Mouse (Mus musculus) common myeloid progenitor, adult 5-6 weeks (primary cell): ENCODE measurements around the gene Cblc. TPM values are rescaled to one million over a fixed set of nuclear protein-coding genes. Genes with fewer than 3 reads are reported as not detected.

Experiments
- ATAC-seq: replicated peaks from 2 replicates; pipeline ENCODE4 v1.8.0; 2016; ENCODE audit warnings: low read depth, mild to moderate bottlenecking, moderate TSS enrichment, inconsistent platforms; ENCODE audit not compliant: poor library complexity, severe bottlenecking
- total RNA-seq: library from RNA; stranded (forward); fragments of 200-1000, 187-1606 nt; gene quantifications from 2 replicates; pipeline ENCODE4 v1.2.3, GENCODE M21; 2017

Cblc gene
- total RNA-seq, 1 experiment from 2014 or later, result not detected

GRCm38 (mm10) chr7:19740269-19740668 lies 56.3 kb downstream of the Cblc start:
- no peak for ATAC-seq

GRCm38 (mm10) chr7:19738771-19739170 lies 57.8 kb downstream of the Cblc start:
- ATAC-seq, result no peak

- peak; percentile 94 for ATAC-seq
Measured at GRCm38 (mm10) chr7:19736389-19737057, 60.1 kb downstream of the Cblc start.

- no peak for ATAC-seq
Measured at GRCm38 (mm10) chr7:19734178-19734666, 62.4 kb downstream of the Cblc start.

Other genes with a start within 250 kb of the Cblc start
- gene Ppp1r37, start 233.7 kb downstream of the Cblc start, total RNA-seq, result 10.5 and 14.9 TPM in 2 replicates
- 2.6 and 6.3 TPM in 2 replicates for gene Zfp296, start 219.5 kb downstream of the Cblc start, total RNA-seq
- 41.0 and 56.4 TPM in 2 replicates for gene Gemin7, start 219.2 kb downstream of the Cblc start, total RNA-seq
- gene Clasrp, start 192.3 kb downstream of the Cblc start, total RNA-seq, result 27.3 and 33.4 TPM in 2 replicates
- 2.8 and 3.1 TPM in 2 replicates for gene Relb, start 167.4 kb downstream of the Cblc start, total RNA-seq
- gene Clptm1, start 131.8 kb downstream of the Cblc start, total RNA-seq, result 28.0 and 29.1 TPM in 2 replicates
- gene Apoc2, start 118.9 kb downstream of the Cblc start, total RNA-seq, result not detected in 2 replicates
- gene Gm44805, start 115.4 kb downstream of the Cblc start, total RNA-seq, result not detected in 2 replicates
- gene Apoc4, start 115.3 kb downstream of the Cblc start, total RNA-seq, result not detected in 2 replicates
- gene Apoc1, start 104.1 kb downstream of the Cblc start, total RNA-seq, result 7.3 TPM in 1 of 2 replicates, not detected in the other
- 659 and 679 TPM in 2 replicates for gene Apoe, start 97.6 kb downstream of the Cblc start, total RNA-seq
- 40.1 and 47.0 TPM in 2 replicates for gene Tomm40, start 81.4 kb downstream of the Cblc start, total RNA-seq
- 0.73 and 2.5 TPM in 2 replicates for gene Nectin2, start 46.3 kb downstream of the Cblc start, total RNA-seq
- 0.32 TPM in 1 of 2 replicates, not detected in the other for gene Bcam, start 25.8 kb downstream of the Cblc start, total RNA-seq
- gene Bcl3, start 26.0 kb upstream of the Cblc start, total RNA-seq, result 1.6 and 2.4 TPM in 2 replicates
- gene Gm19345, start 55.2 kb upstream of the Cblc start, total RNA-seq, result not detected in 2 replicates
- gene Ceacam16, start 64.5 kb upstream of the Cblc start, total RNA-seq, result not detected in 2 replicates
- gene Ceacam19, start 91.2 kb upstream of the Cblc start, total RNA-seq, result not detected in 2 replicates
- 7.7 and 9.7 TPM in 2 replicates for gene Pvr, start 124.4 kb upstream of the Cblc start, total RNA-seq
- 0.29 and 0.46 TPM in 2 replicates for gene Igsf23, start 153.9 kb upstream of the Cblc start, total RNA-seq
- not detected in 2 replicates for gene Ceacam20, start 168.6 kb upstream of the Cblc start, total RNA-seq
- not detected in 2 replicates for gene Nlrp9b, start 194.7 kb upstream of the Cblc start, total RNA-seq